Mouse (Mus musculus) hindbrain, embryonic 10.5 days (tissue): ENCODE measurements at regions not wholly inside any gene's neighbourhood (a gene's known extent, or its start where the extent isn't known, plus 50 kb on each side); places are given as distances from the start of the nearest gene placed in this dataset.

Source experiments
- DNase-seq: peaks from one replicate; pipeline ENCODE4 v3.0.0-alpha.2; 2017; ENCODE audit warnings: low spot score
- H3K27ac ChIP-seq: fragments of 300-500 bp; sonication (generic); 2 replicates; pipeline ENCODE4 v1.5.1; 2016; ENCODE audit warnings: mild to moderate bottlenecking, moderate library complexity
- H3K27me3 ChIP-seq: fragments of 300-500 bp; sonication (generic); 2 replicates; pipeline ENCODE4 v1.6.1; 2016; ENCODE audit warnings: mild to moderate bottlenecking; ENCODE audit not compliant: poor library complexity, insufficient read depth, severe bottlenecking
- H3K36me3 ChIP-seq: fragments of 300-500 bp; sonication (generic); 2 replicates; pipeline ENCODE4 v1.6.1; 2016; ENCODE audit warnings: mild to moderate bottlenecking, moderate library complexity
- H3K4me1 ChIP-seq: fragments of 300-500 bp; sonication (generic); replicated peaks from 2 replicates; pipeline ENCODE4 v1.6.1; 2016; ENCODE audit warnings: mild to moderate bottlenecking
- H3K4me3 ChIP-seq: fragments of 300-500 bp; sonication (generic); 2 replicates; pipeline ENCODE4 v1.5.1; 2016; ENCODE audit warnings: mild to moderate bottlenecking, moderate library complexity
- H3K9me3 ChIP-seq: fragments of 300-500 bp; sonication (generic); 2 replicates; pipeline ENCODE4 v1.6.1; 2016; ENCODE audit warnings: mild to moderate bottlenecking, moderate library complexity
- WGBS: fragments of 180-500 bp; shearing (Covaris S2); methylation state at CpG from one replicate; pipeline ENCODE4 v1.1.7; 2016; 5-methylcytosine and 5-hydroxymethylcytosine counted together

- Histone ChIP-seq H3K4me3 (no peak overlapping the region), H3K27me3 (no peaks in the 10 kb centered on the region), H3K27ac (no peak overlapping the region), H3K4me1 (0 out of 2 replicates have a peak, but pooled peaks cover 3% of the 10 kb centered on the region), H3K36me3 (no peaks in the 10 kb centered on the region), H3K9me3 (no peaks in the 10 kb centered on the region)
- no peak for DNase-seq
- 66% methylated on average over 2 of the region's 2 CpGs for WGBS
These were observed 88.2 kb upstream of the L3mbtl4 start for GRCm38 (mm10) chr17:68185385-68185784.

- 0 out of 2 replicates have a peak, but pooled peaks cover 3% of the 10 kb centered on the region for H3K4me1 ChIP-seq
These were observed 83.7 kb upstream of the L3mbtl4 start for GRCm38 (mm10) chr17:68189888-68190287.

DNA sequence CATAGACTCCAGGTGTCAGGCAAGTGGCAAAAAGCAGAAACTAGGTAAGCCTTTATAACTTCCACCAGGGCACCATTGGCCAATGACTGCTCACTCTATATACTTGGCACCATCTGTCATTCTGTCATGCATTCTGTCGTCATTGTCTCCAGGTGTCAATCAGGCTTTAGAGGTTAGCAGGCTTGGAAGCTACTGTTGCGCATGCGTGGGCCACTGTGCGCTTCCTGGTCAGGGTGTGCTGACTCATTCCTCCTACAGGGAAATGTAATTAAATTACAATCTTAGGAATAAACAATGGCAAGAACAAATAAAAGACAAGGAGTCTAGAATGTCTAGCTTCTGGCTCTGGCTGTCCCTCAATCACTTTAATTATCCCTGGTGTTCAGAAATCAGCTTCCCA, 68.1 kb upstream of the L3mbtl4 start:
- Histone ChIP-seq H3K27me3 (no peaks in the 10 kb centered on the region), H3K27ac (no peak overlapping the region), H3K9me3 (no peaks in the 10 kb centered on the region), H3K4me3 (no peak overlapping the region), H3K4me1 (peaks cover 2% of the 10 kb centered on the region; the same call in 1 of the 2 replicates), H3K36me3 (no peaks in the 10 kb centered on the region)
- WGBS = 87% methylated on average over 4 of the region's 4 CpGs
- no peak for DNase-seq

More at GRCm38 (mm10) chr17:68189888-68190287, 83.7 kb upstream of the L3mbtl4 start:
- H3K27me3 ChIP-seq = no peaks in the 10 kb centered on the region
- H3K27ac ChIP-seq = no peak overlapping the region
- whole genome bisulfite sequencing = 81% methylated on average over 4 of the region's 4 CpGs
- H3K36me3 ChIP-seq = no peaks in the 10 kb centered on the region
- no peak for DNase-seq
- H3K9me3 ChIP-seq = no peaks in the 10 kb centered on the region
- H3K4me3 ChIP-seq = no peak overlapping the region

DNA sequence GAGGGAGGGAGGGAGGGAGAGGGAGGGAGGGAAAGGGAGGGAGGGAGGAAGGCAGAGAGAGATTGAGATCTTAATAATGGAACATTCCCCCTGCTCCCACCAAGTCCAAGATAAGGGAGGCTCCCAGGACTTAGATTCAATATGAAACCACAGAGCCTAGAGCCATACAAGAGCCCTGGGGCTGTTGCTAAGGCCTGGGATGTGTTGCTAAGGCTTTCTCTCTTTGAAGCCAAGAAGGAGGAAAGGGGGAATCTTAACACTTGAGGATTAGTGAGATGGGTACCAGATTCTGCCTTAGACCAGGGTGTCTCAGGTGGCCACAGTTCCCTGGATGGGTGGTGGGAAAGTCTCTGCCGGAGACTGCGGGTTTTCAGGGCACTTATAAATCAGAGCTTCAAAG, 64.8 kb upstream of the L3mbtl4 start:
- Histone ChIP-seq H3K27me3 (no peaks in the 10 kb centered on the region), H3K27ac (no peak overlapping the region), H3K4me3 (no peak overlapping the region), H3K36me3 (no peaks in the 10 kb centered on the region), H3K9me3 (no peaks in the 10 kb centered on the region), H3K4me1 (peaks cover 7% of the 10 kb centered on the region; the same call in 1 of the 2 replicates)
- no peak for DNase-seq
- WGBS = 70% methylated on average over 2 of the region's 2 CpGs

DNA sequence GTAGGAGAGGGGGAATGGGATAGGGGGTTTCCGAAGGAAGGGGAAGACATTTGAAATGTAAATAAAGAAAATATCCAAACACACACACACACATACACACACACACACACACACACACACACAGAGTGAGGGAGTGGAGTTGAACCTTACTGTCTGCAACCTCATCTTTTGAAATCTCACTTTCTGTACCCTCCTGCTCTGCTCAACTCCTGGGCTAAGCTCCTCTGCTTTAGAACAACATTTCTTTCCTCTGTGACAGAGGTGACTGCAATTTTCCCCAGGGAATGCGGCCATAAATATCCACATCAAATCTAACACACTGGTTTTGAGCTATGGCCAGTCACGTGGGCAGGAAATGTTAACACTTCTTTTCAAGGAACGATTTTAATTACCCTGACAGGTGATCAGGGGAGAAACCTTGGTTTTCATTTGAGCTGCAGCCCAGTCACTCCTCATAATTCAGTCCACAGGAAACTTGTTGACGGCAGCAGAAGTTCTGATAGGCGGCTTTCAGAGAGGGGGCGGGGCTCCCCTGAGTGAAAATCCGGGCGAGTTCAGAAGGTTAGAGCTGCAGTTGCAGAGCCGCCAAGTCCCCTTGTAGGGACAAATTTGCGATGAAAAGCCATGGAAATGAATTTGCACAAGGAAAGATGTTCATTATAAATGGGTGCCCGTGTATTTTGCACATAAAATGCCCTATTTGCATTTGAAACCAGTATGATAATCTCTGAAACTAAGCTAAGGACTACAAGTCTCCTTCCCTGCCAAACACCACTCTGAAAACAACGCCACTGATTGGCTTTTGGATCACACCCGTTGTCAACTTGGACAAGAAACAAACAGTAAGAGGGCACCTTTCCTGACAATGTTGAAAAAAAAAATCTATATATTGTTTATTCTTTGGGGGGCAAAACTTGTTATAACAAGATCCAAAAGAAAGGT, 63.0 kb upstream of the L3mbtl4 start:
- peak; percentile 38 for DNase-seq
- Histone ChIP-seq H3K4me3 (0 out of 2 replicates have a peak overlapping the region, but pooled peaks have one; percentile 9), H3K4me1 (peaks cover 7% of the 10 kb centered on the region; the same call in 1 of the 2 replicates), H3K9me3 (no peaks in the 10 kb centered on the region), H3K27me3 (no peaks in the 10 kb centered on the region), H3K36me3 (no peaks in the 10 kb centered on the region), H3K27ac (no peak overlapping the region)
- WGBS = 31% methylated on average over 14 of the region's 14 CpGs

- Histone ChIP-seq H3K4me3 (no peak overlapping the region), H3K27me3 (no peaks in the 10 kb centered on the region), H3K4me1 (no peaks in the 10 kb centered on the region), H3K36me3 (no peaks in the 10 kb centered on the region), H3K9me3 (no peaks in the 10 kb centered on the region), H3K27ac (no peak overlapping the region)
- DNase-seq = no peak
- WGBS = 81% methylated on average over 4 of the region's 4 CpGs
These were observed 55.4 kb upstream of the L3mbtl4 start for GRCm38 (mm10) chr17:68218246-68218645.

DNA sequence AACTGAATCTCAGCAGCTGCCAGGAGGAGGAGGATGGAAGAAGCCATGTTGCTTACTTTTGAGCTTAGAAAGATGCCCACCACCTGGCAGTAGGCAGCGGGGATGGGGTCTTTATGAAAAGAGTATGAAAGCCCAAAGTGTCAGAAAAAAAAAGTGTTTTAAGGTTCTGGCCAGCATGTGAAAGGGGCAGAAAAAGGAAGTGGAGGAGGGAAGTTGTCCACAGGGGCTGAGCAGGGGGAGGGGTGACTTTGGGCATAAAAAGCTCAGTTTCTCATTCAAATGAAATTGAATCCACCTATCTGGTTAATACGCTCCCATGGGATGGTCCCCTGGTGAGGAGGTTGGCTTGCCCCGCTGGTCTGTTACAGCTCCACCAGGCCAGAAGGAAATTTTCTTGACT, 50.4 kb upstream of the L3mbtl4 start:
- no peak overlapping the region for H3K27ac ChIP-seq
- no peaks in the 10 kb centered on the region for H3K4me1 ChIP-seq
- WGBS = 89% methylated on average over 3 of the region's 3 CpGs
- DNase-seq = no peak
- H3K9me3 ChIP-seq = no peaks in the 10 kb centered on the region
- no peaks in the 10 kb centered on the region for H3K36me3 ChIP-seq
- H3K4me3 ChIP-seq = no peak overlapping the region
- H3K27me3 ChIP-seq = no peaks in the 10 kb centered on the region
